Mouse (Mus musculus) adrenal gland, adult 2 months (tissue): Measurements from ENCODE around the gene Gm45844. TPM values are rescaled to one million over a fixed set of nuclear protein-coding genes. Genes with fewer than 3 reads are reported as not detected.
A peak's percentile ranks its signal among the peaks of the same experiment; 100 is the strongest.
"Not testable (repeated sequence)": the region's sequence is repeated elsewhere in the genome, so short reads cannot be mapped to it uniquely, and the experiment has no call there.

Source experiments
- DNase-seq: peaks from one replicate; pipeline ENCODE4 v3.0.0; 2021
- long read RNA-seq: library from polyadenylated mRNA; stranded (forward); transcript quantifications from one replicate; pipeline ENCODE4 v2.0.0, GENCODE M21; 2021
- microRNA-seq, 2 experiments: library from miRNA; unstranded; fragments of <30 nt; microRNA quantifications; one replicate each; pipeline ENCODE4 v1.2.0; 2021
- polyA plus RNA-seq: library from polyadenylated mRNA; depleted of rRNA; stranded (reverse); fragments of >200 nt; gene quantifications from 2 replicates; pipeline ENCODE4 v1.2.3, GENCODE M21; 2012; rRNA removed
- total RNA-seq, 2 experiments: library from RNA; stranded (reverse); gene quantifications; 2 replicates each; pipeline ENCODE4 v1.2.3; 2021

The Gm45844 gene
- total RNA-seq: 1 to 10 TPM; 2.8 to 2.9 TPM
- polyA plus RNA-seq: 0.47 and 2.6 TPM in 2 replicates
- long read RNA-seq, partial matches to known transcripts: 0 of 1 reads
- long read RNA-seq, other reads (novel, unspliced or antisense): 1 of 1 reads

- DNase-seq: peak; percentile 92
Observed at GRCm38 (mm10) chr7:7277966-7278567, at the start of gene Gm45844. Gm45844 (minus strand) TSS chr7:7278289.

GRCm38 (mm10) chr7:7295595-7295994, 17.5 kb upstream of the Gm45844 start:
- peak; percentile 56 for DNase-seq

GRCm38 (mm10) chr7:7281383-7281782, 3.3 kb upstream of the Gm45844 start:
- DNase-seq: no peak

GRCm38 (mm10) chr7:7277556-7277955, 533 bp downstream of the Gm45844 start:
- DNase-seq: not testable (repeated sequence)

- DNase-seq: not testable (repeated sequence)
Observed at GRCm38 (mm10) chr7:7247228-7247627, 30.9 kb downstream of the Gm45844 start, which contains the start of gene Vmn2r29. Vmn2r29 (minus strand) TSS chr7:7247328.

- DNase-seq: peak; percentile 64
Observed at GRCm38 (mm10) chr7:7209313-7210151, 68.6 kb downstream of the Gm45844 start, which contains the start of gene Zfp772. Zfp772 (minus strand) TSS chr7:7209998.

GRCm38 (mm10) chr7:7188191-7188942, 89.7 kb downstream of the Gm45844 start:
- DNase-seq: peak; percentile 82

GRCm38 (mm10) chr7:7187417-7188190, 90.5 kb downstream of the Gm45844 start:
- no peak for DNase-seq

- DNase-seq: no peak
Observed at GRCm38 (mm10) chr7:7185897-7186296, 92.2 kb downstream of the Gm45844 start.

- peak; percentile 78 for DNase-seq
Observed at GRCm38 (mm10) chr7:7171227-7172147, 106.6 kb downstream of the Gm45844 start, which contains the start of gene Zfp418. Zfp418 (plus strand) TSS chr7:7171330.

Small RNA genes within 50 kb of the gene (microRNA-seq; reads per million reads assigned to microRNA genes)
- 4.4 to 7.4 reads per million in 2 experiments for gene Mir5620

Other genes starting within 250 kb of the Gm45844 start
- 10 to 100 TPM; 10.1 to 19.7 TPM for gene Zfp954, start 156.8 kb downstream of the Gm45844 start, total RNA-seq
- gene Zfp954, start 156.8 kb downstream of the Gm45844 start, polyA plus RNA-seq: 4.0 and 5.3 TPM in 2 replicates
- under 1 TPM; 0.52 to 0.66 TPM for gene Zfp773, start 141.5 kb downstream of the Gm45844 start, total RNA-seq
- 0.03 and 0.08 TPM in 2 replicates for gene Zfp773, start 141.5 kb downstream of the Gm45844 start, polyA plus RNA-seq
- 1 to 10 TPM; 2.3 to 3.1 TPM for gene Zfp418, start 107.0 kb downstream of the Gm45844 start, total RNA-seq
- 0.10 and 0.15 TPM in 2 replicates for gene Zfp418, start 107.0 kb downstream of the Gm45844 start, polyA plus RNA-seq
- 1 to 10 TPM; 4.0 to 4.1 TPM for gene Zfp772, start 68.3 kb downstream of the Gm45844 start, total RNA-seq
- 0.57 and 0.60 TPM in 2 replicates for gene Zfp772, start 68.3 kb downstream of the Gm45844 start, polyA plus RNA-seq
- 1 to 10 TPM; 1.0 to 1.4 TPM for gene Vmn2r29, start 31.0 kb downstream of the Gm45844 start, total RNA-seq
- 0.09 and 0.13 TPM in 2 replicates for gene Vmn2r29, start 31.0 kb downstream of the Gm45844 start, polyA plus RNA-seq
- 10 to 100 TPM; 59.4 to 66.7 TPM for gene Clcn4, start 22.6 kb upstream of the Gm45844 start, total RNA-seq
- gene Clcn4, start 22.6 kb upstream of the Gm45844 start, polyA plus RNA-seq: 34.0 and 36.1 TPM in 2 replicates
- gene Vmn2r30, start 59.3 kb upstream of the Gm45844 start, total RNA-seq: under 1 TPM; 0.10 to 0.17 TPM
- 0.03 TPM in 1 of 2 replicates, not detected in the other for gene Vmn2r30, start 59.3 kb upstream of the Gm45844 start, polyA plus RNA-seq
- under 1 TPM in 1 of 2 experiments, not detected in 1; 0.69 TPM for gene Gm45783, start 96.3 kb upstream of the Gm45844 start, total RNA-seq
- 0.52 TPM in 1 of 2 replicates, not detected in the other for gene Gm45783, start 96.3 kb upstream of the Gm45844 start, polyA plus RNA-seq
- gene Vmn2r31, start 121.4 kb upstream of the Gm45844 start, total RNA-seq: not detected
- gene Vmn2r31, start 121.4 kb upstream of the Gm45844 start, polyA plus RNA-seq: not detected in 2 replicates
- not detected for gene Vmn2r32, start 201.7 kb upstream of the Gm45844 start, total RNA-seq
- gene Vmn2r32, start 201.7 kb upstream of the Gm45844 start, polyA plus RNA-seq: not detected in 2 replicates